In the genomic region with DNA sequence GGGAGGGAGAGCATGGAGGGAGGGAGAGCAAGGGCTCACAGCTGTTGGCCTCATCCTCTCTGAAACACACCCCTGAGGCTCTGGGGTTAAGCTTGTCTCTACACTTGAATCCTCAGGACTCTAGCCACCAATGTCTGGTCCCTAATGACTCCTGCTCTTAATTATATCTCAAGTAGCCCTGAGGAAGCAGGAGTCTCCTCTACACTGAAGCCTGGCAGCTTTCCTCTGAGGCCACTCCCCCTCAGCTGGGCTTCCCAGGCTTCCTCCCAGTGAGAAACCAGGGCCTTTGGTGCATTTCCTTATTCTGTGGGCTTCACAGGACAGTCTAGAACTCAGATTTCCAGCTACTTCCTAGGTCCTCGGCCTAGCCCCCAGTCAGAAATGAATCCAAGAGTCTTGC, we compare ENCODE assay signal across 17 mouse cellular contexts.
A peak's percentile ranks its signal among the peaks of the same experiment; 100 is the strongest.
DNase-seq lines count a peak whose midpoint lies in the region; ATAC-seq and TF ChIP-seq lines count a peak whose summit lies in the region.
"Had no signal": no experiment of that assay in that cellular context is flagged by ENCODE, and none has a peak within 500 bp of the region (broad histone marks: within the 10 kb centered on the region; RNA-seq: fewer than 3 reads in every experiment).

No protein-coding gene starts in this region.

- H3K27me3 ChIP-seq in heart, postnatal 0 days (ENCODE audit: control insufficient read depth, insufficient read depth, low read length): no peaks in the 10 kb centered on the region
- H3K27me3 ChIP-seq: embryonic facial prominence, embryonic 12.5 days; limb, embryonic 15.5 days had no signal

- H3K9ac ChIP-seq in heart, postnatal 0 days (replicated peaks; ENCODE audit: low read depth, low read length): no peak overlapping the region
- H3K9ac ChIP-seq: embryonic facial prominence, embryonic 12.5 days; forebrain, postnatal 0 days; limb, embryonic 15.5 days had no signal

- no peak for TF ChIP-seq EP300 in heart, postnatal 0 days (IDR thresholded peaks at IDR 0.05; ENCODE audit: low read depth)

- no peak for TF ChIP-seq CTCF in lung, adult 2 months (IDR thresholded peaks at IDR 0.05; ENCODE audit: insufficient read depth, low read length)
- TF ChIP-seq CTCF in heart, postnatal 0 days (IDR thresholded peaks at IDR 0.05; ENCODE audit: low read depth): no peak

- 16% methylated on average over 1 of the region's 1 CpGs for WGBS in lung, adult 2 months
- 20% methylated on average over 1 of the region's 1 CpGs for WGBS in heart, postnatal 0 days

- H3K9me3 ChIP-seq in heart, postnatal 0 days (replicated peaks; ENCODE audit: control insufficient read depth, low read length): no peaks in the 10 kb centered on the region
- H3K9me3 ChIP-seq: embryonic facial prominence, embryonic 12.5 days; limb, embryonic 15.5 days; midbrain, embryonic 10.5 days had no signal

- H3K4me1 ChIP-seq in lung, adult 2 months (ENCODE audit: control insufficient read depth, insufficient read depth, low read length): peaks cover 19% of the 10 kb centered on the region
- peaks cover 33% of the 10 kb centered on the region for H3K4me1 ChIP-seq in heart, postnatal 0 days (ENCODE audit: control insufficient read depth, insufficient read depth)

- H3K4me3 ChIP-seq in lung, adult 2 months (replicated peaks; ENCODE audit: extremely low read depth, low read depth, low read length): no peak overlapping the region
- no peak overlapping the region for H3K4me3 ChIP-seq in heart, postnatal 0 days (ENCODE audit: low read depth, low read length)
- H3K4me3 ChIP-seq: embryonic facial prominence, embryonic 12.5 days; limb, embryonic 15.5 days; midbrain, embryonic 10.5 days had no signal

- H3K4me2 ChIP-seq in heart, postnatal 0 days (ENCODE audit: low read depth, low read length): no peak overlapping the region
- H3K4me2 ChIP-seq: embryonic facial prominence, embryonic 12.5 days; limb, embryonic 15.5 days had no signal

- peak; percentile 39 for DNase-seq in gastrocnemius, postnatal 10 days
- DNase-seq in gastrocnemius, postnatal 36 days: no peak
- peak; percentile 43 for DNase-seq in lung, postnatal 14 days
- DNase-seq in lung, adult 2 months: no peak
- no peak for DNase-seq in heart, postnatal 0 days (ENCODE audit: low spot score)
- no peak for DNase-seq in spleen, adult 18-20 months
- DNase-seq in ovary, adult 18-20 months (ENCODE audit: low spot score): no peak
- DNase-seq in thymus, postnatal 10 days (ENCODE audit: low spot score in 2 of 2): no peak
- DNase-seq: adrenal gland, postnatal 10 days; cerebellum, adult 11 months; forebrain, postnatal 0 days; layer of hippocampus, adult 9-11 months; thymus, postnatal 25 days had no signal

- ATAC-seq in heart, postnatal 0 days (ENCODE audit: insufficient read depth, low read depth): 0 out of 2 replicates have a peak, but pooled peaks have one; percentile 15
- ATAC-seq: forebrain, postnatal 0 days; hindbrain, embryonic 16.5 days had no signal

- intact Hi-C loops in gastrocnemius, postnatal 36 days (cut with DNase I): loop anchor here (5.0 kb wide), 1 partner anchor 79 kb away; the partner anchor contains the start of gene Sipa1l2

- TF ChIP-seq POLR2A in lung, adult 2 months (IDR thresholded peaks at IDR 0.05; ENCODE audit: borderline replicate concordance, extremely low read depth, low read depth, low read length): no peak

- H3K27ac ChIP-seq in heart, postnatal 0 days (ENCODE audit: low read depth): peak overlapping the region; percentile 34; the same call in 1 of the 2 replicates
- H3K27ac ChIP-seq: embryonic facial prominence, embryonic 12.5 days; limb, embryonic 15.5 days had no signal

- H3K36me3 ChIP-seq in heart, postnatal 0 days (replicated peaks; ENCODE audit: control insufficient read depth, insufficient read depth, low read length): peaks cover 49% of the 10 kb centered on the region

Comparison
In these comparisons a context has a peak if more than half of its experiments do, and no peak if none do; other contexts are left out.
1. DNase-seq: peak in gastrocnemius, postnatal 10 days (single experiment) and lung, postnatal 14 days (single experiment); none in gastrocnemius, postnatal 36 days (0 of 2), lung, adult 2 months (single experiment), heart, postnatal 0 days (single experiment), spleen, adult 18-20 months (0 of 2), ovary, adult 18-20 months (single experiment) and thymus, postnatal 10 days (0 of 2).